Mouse (Mus musculus) ES-Bruce4 (cell line): Measurements from ENCODE around the gene Fam129c.

Experiments used
- CTCF ChIP-seq: IDR thresholded peaks from one replicate; pipeline ENCODE4 v1.8.1; 2011; ENCODE audit warnings: low read depth, low read length
- POLR2A ChIP-seq: IDR thresholded peaks from one replicate; pipeline ENCODE4 v1.8.1; 2011; ENCODE audit warnings: low read length; ENCODE audit not compliant: insufficient read depth

DNA sequence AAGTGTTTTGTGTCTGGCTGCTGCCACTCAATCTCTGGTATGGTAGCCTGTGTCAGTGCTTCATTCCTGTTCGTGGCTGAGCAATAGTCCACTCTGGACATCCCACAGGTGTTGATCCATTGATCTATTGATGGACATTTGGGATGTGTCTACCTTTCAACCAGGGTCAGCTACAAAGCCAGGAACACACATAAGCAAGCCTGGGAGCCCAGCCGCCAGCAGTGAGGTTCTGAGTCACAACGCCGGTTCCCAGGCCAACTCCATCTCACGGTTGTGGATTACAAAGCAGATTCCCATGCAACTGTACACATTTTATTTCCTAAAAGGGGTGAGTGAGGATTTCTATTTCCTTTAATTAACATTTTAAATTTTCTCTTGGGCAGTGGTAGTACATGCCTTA, 36.7 kb upstream of the Fam129c start:
- no peak for TF ChIP-seq POLR2A
- TF ChIP-seq CTCF: no peak
